Mouse (Mus musculus): ENCODE data around the gene Nme4. TPM values are rescaled to one million over a fixed set of nuclear protein-coding genes. Genes with fewer than 3 reads are reported as not detected.
A peak's percentile ranks its signal among the peaks of the same experiment; 100 is the strongest.
"Not testable (repeated sequence)": the region's sequence is repeated elsewhere in the genome, so short reads cannot be mapped to it uniquely, and the experiment has no call there.

Nme4 gene
- polyA plus RNA-seq, 1 experiment from 2014 or later = 96.7 TPM

- H3K36me3 ChIP-seq = peaks cover 24% of the 10 kb centered on the region
- H3K27ac ChIP-seq = peak within 1 kb of the TSS; percentile 67
- H3K27me3 ChIP-seq (replicated peaks) = peaks cover 3% of the 10 kb centered on the region; the same call in 1 of the 2 replicates
- WGBS = under 1% methylated on average over 32 of the region's 32 CpGs
- ATAC-seq = peak; percentile 95
- peaks cover 15% of the 10 kb centered on the region for H3K4me1 ChIP-seq (replicated peaks)
- H3K9me3 ChIP-seq = no peaks in the 10 kb centered on the region
- peak within 1 kb of the TSS; percentile 80 for H3K4me2 ChIP-seq (replicated peaks)
- H3K4me3 ChIP-seq (replicated peaks) = peak within 1 kb of the TSS; percentile 90
- peak within 1 kb of the TSS; percentile 74 for H3K9ac ChIP-seq
These were observed 27.9 kb upstream of the Nme4 start, which contains the start of gene Mrpl28 for GRCm38 (mm10) chr17:26123267-26123684. Gene Mrpl28, plus strand, starts transcription at chr17:26123500.

- WGBS = 61% methylated on average over 5 of the region's 5 CpGs
- H3K4me3 ChIP-seq (replicated peaks) = no peak overlapping the region
- ATAC-seq = no peak
These were observed 27.2 kb upstream of the Nme4 start for GRCm38 (mm10) chr17:26122431-26123140.

GRCm38 (mm10) chr17:26119766-26120710 lies 24.6 kb upstream of the Nme4 start:
- no peak overlapping the region for H3K9ac ChIP-seq
- ATAC-seq = peak; percentile 27; the same call in 1 of the 2 replicates

More at GRCm38 (mm10) chr17:26122431-26123140, 27.2 kb upstream of the Nme4 start:
- H3K4me2 ChIP-seq (replicated peaks) = no peak overlapping the region
- H3K36me3 ChIP-seq = peaks cover 20% of the 10 kb centered on the region
- peaks cover 6% of the 10 kb centered on the region; the same call in 1 of the 2 replicates for H3K27me3 ChIP-seq (replicated peaks)
- no peaks in the 10 kb centered on the region for H3K9me3 ChIP-seq
- H3K9ac ChIP-seq = no peak overlapping the region
- no peak overlapping the region for H3K27ac ChIP-seq
- peaks cover 15% of the 10 kb centered on the region for H3K4me1 ChIP-seq (replicated peaks)

GRCm38 (mm10) chr17:26116503-26117258 lies 21.3 kb upstream of the Nme4 start:
- ATAC-seq = peak; percentile 42
- H3K4me3 ChIP-seq (replicated peaks) = no peak overlapping the region
- peaks cover 49% of the 10 kb centered on the region for H3K27me3 ChIP-seq (replicated peaks)
- H3K4me2 ChIP-seq (replicated peaks) = peak overlapping the region; percentile 10; the same call in 1 of the 2 replicates
- peaks cover 38% of the 10 kb centered on the region for H3K4me1 ChIP-seq (replicated peaks)
- H3K9me3 ChIP-seq = no peaks in the 10 kb centered on the region
- no peaks in the 10 kb centered on the region for H3K36me3 ChIP-seq
- H3K27ac ChIP-seq = peak overlapping the region; percentile 71
- WGBS = 76% methylated on average over 17 of the region's 17 CpGs
- H3K9ac ChIP-seq = no peak overlapping the region

More at GRCm38 (mm10) chr17:26119766-26120710, 24.6 kb upstream of the Nme4 start:
- Histone ChIP-seq H3K27ac (no peak overlapping the region), H3K4me2 (replicated peaks) (peak overlapping the region; percentile 31), H3K4me3 (replicated peaks) (no peak overlapping the region), H3K4me1 (replicated peaks) (peaks cover 32% of the 10 kb centered on the region), H3K27me3 (replicated peaks) (peaks cover 18% of the 10 kb centered on the region), H3K36me3 (no peaks in the 10 kb centered on the region), H3K9me3 (no peaks in the 10 kb centered on the region)
- WGBS = 45% methylated on average over 33 of the region's 33 CpGs

GRCm38 (mm10) chr17:26115956-26116487 lies 20.6 kb upstream of the Nme4 start:
- Histone ChIP-seq H3K27me3 (replicated peaks) (peaks cover 54% of the 10 kb centered on the region), H3K4me1 (replicated peaks) (peaks cover 38% of the 10 kb centered on the region), H3K9ac (no peak overlapping the region), H3K9me3 (no peaks in the 10 kb centered on the region), H3K27ac (peak overlapping the region; percentile 71), H3K4me3 (replicated peaks) (no peak overlapping the region), H3K36me3 (no peaks in the 10 kb centered on the region), H3K4me2 (replicated peaks) (peak overlapping the region; percentile 18)
- 57% methylated on average over 3 of the region's 3 CpGs for WGBS
- peak; percentile 4; the same call in 1 of the 2 replicates for ATAC-seq

GRCm38 (mm10) chr17:26115205-26115898 lies 19.9 kb upstream of the Nme4 start:
- H3K9ac ChIP-seq = no peak overlapping the region
- H3K27me3 ChIP-seq (replicated peaks) = peaks cover 58% of the 10 kb centered on the region
- H3K36me3 ChIP-seq = no peaks in the 10 kb centered on the region
- H3K4me1 ChIP-seq (replicated peaks) = peaks cover 37% of the 10 kb centered on the region
- H3K9me3 ChIP-seq = no peaks in the 10 kb centered on the region
- peak overlapping the region; percentile 18 for H3K4me2 ChIP-seq (replicated peaks)
- H3K27ac ChIP-seq = peak overlapping the region; percentile 71
- H3K4me3 ChIP-seq (replicated peaks) = no peak overlapping the region
- ATAC-seq = peak; percentile 9; the same call in 1 of the 2 replicates
- 80% methylated on average over 7 of the region's 7 CpGs for WGBS

GRCm38 (mm10) chr17:26114461-26114860 lies 19.1 kb upstream of the Nme4 start:
- H3K36me3 ChIP-seq; ATAC-seq; H3K4me2 ChIP-seq (replicated peaks); H3K9ac ChIP-seq; H3K9me3 ChIP-seq; H3K4me3 ChIP-seq (replicated peaks); H3K27ac ChIP-seq: not testable (repeated sequence)
- WGBS = 72% methylated on average over 7 of the region's 7 CpGs
- H3K27me3 ChIP-seq (replicated peaks) = peaks cover 58% of the 10 kb centered on the region
- peaks cover 31% of the 10 kb centered on the region for H3K4me1 ChIP-seq (replicated peaks)

GRCm38 (mm10) chr17:26114061-26114460 lies 18.7 kb upstream of the Nme4 start:
- WGBS = 11% methylated on average over 8 of the region's 8 CpGs
- Histone ChIP-seq H3K4me1 (replicated peaks) (peaks cover 31% of the 10 kb centered on the region), H3K27me3 (replicated peaks) (peaks cover 58% of the 10 kb centered on the region), H3K36me3 (no peaks in the 10 kb centered on the region), H3K9ac (peak overlapping the region; percentile 71), H3K4me2 (replicated peaks) (peak overlapping the region; percentile 95), H3K4me3 (replicated peaks) (peak overlapping the region; percentile 67), H3K27ac (peak overlapping the region; percentile 70), H3K9me3 (no peaks in the 10 kb centered on the region)
- no peak for ATAC-seq

- Histone ChIP-seq H3K9ac (peak within 1 kb of the TSS; percentile 71), H3K27ac (peak within 1 kb of the TSS; percentile 70), H3K4me2 (replicated peaks) (peak within 1 kb of the TSS; percentile 95), H3K4me1 (replicated peaks) (peaks cover 31% of the 10 kb centered on the region), H3K36me3 (no peaks in the 10 kb centered on the region), H3K9me3 (no peaks in the 10 kb centered on the region), H3K4me3 (replicated peaks) (peak within 1 kb of the TSS; percentile 67), H3K27me3 (replicated peaks) (peaks cover 56% of the 10 kb centered on the region)
- peak; percentile 82 for ATAC-seq
- WGBS = under 1% methylated on average over 70 of the region's 75 CpGs
These were observed 18.0 kb upstream of the Nme4 start, which contains the start of gene Tmem8 for GRCm38 (mm10) chr17:26113181-26113948. Gene Tmem8, plus strand, starts transcription at chr17:26113299.

- H3K27me3 ChIP-seq (replicated peaks) = peaks cover 52% of the 10 kb centered on the region
- WGBS = 20% methylated on average over 14 of the region's 14 CpGs
- H3K4me3 ChIP-seq (replicated peaks) = peak overlapping the region; percentile 67
- no peaks in the 10 kb centered on the region for H3K36me3 ChIP-seq
- H3K4me2 ChIP-seq (replicated peaks) = peak overlapping the region; percentile 95
- H3K4me1 ChIP-seq (replicated peaks) = peaks cover 31% of the 10 kb centered on the region
- peak overlapping the region; percentile 71 for H3K9ac ChIP-seq
- no peaks in the 10 kb centered on the region for H3K9me3 ChIP-seq
- ATAC-seq = peak; percentile 0; the same call in 1 of the 2 replicates
- no peak overlapping the region for H3K27ac ChIP-seq
These were observed 17.3 kb upstream of the Nme4 start for GRCm38 (mm10) chr17:26112751-26113150.

Measured in intestine, embryonic 15.5 days (tissue).